Mouse (Mus musculus): Measurements from ENCODE around the gene Rtn1.

- no peak for TF ChIP-seq CTCF (IDR thresholded peaks at IDR 0.05; ENCODE audit: low read depth)
- no peak for TF ChIP-seq EP300 (IDR thresholded peaks at IDR 0.05; ENCODE audit: low read depth)
Observed at GRCm38 (mm10) chr12:72389377-72390103, 19.3 kb downstream of the Rtn1 start.
